Mouse (Mus musculus) mouse embryonic stem cell (cell line): Measurements from ENCODE around the gene Fam234a.
"Not testable (repeated sequence)": the region's sequence is repeated elsewhere in the genome, so short reads cannot be mapped to it uniquely, and the experiment has no call there.

ENCODE experiments used
- in situ Hi-C, 2 experiments: fragments of 300-500 bp; cut with MboI; formaldehyde crosslinking; loops; 1 replicate in 1 of 2; 3 replicates in 1 of 2; pipeline ENCODE4 v1.14.3; 2019 to 2020; ENCODE audit warnings: low sequenced_read_pairs in 2 of 2, low pct_unique_long_range_greater_than_20kb in 1 of 2, mixed read lengths in 1 of 2; ENCODE audit not compliant: unreplicated experiment in 1 of 2

Gene Fam234a

DNA sequence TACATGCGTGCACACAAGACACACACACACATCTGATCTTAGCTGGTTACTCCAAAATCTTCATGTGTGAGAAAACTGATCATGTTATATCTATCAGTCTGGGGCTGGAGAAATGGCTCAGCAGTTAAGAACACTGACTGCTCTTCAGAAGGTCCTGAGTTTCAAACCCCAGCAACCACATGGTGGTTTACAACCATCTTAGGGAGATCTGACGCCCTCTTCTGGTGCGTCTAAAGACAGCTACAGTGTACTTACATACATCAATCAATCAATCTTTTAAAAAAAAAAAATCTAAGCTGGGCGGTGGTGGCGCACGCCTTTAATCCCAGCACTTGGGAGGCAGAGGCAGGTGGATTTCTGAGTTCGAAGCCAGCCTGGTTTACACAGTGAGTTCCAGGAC lies 52.6 kb downstream of the Fam234a start:
- in situ Hi-C loops = not testable (repeated sequence)

DNA sequence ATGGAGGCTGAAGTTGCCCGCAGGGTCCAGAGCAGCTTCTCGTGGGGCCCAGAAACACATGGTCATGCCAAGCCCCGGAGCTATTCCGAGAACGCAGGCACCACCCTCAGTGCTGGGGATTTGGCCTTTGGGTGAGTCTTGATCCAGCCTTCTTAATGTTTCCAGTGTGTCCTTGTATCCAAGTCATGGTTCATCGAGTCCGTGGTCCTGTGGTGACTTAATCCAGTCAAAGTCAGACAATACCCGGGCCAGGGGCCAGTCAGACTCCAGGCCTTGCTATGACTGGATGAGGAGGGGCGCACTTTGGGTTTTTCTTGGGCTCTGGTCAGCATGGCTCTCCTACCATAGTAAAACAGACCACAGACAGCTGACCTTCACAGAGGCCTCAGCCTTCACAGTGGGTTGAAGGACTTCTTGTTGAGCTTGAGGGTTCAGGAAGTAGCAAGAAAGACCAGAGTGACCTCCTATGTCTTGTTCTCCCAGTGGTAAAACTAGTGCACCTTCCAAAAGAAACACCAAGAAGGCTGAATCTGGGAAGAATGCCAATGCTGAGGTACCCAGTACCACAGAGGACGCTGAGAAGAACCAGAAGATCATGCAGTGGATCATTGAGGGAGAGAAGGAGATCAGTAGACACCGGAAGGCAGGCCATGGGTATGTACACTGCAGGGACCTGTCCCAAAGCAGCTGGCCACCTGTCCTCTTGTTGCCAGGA lies 55.8 kb downstream of the Fam234a start:
- in situ Hi-C loops = no loop called here

DNA sequence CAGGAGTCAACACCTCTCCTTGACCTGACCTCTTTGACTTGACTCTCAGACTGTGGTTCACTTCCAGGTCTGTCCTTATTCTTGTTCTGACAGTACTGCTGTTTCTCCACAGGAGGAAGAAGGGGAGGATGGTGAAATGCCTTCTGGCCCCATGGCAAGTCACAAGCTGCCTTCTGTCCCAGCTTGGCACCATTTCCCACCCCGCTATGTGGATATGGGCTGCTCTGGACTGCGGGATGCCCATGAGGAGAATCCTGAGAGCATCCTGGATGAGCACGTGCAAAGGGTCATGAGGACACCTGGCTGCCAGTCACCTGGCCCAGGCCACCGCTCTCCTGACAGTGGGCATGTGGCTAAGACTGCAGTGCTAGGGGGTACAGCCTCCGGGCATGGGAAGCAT lies 56.5 kb downstream of the Fam234a start:
- in situ Hi-C loops = no loop called here

DNA sequence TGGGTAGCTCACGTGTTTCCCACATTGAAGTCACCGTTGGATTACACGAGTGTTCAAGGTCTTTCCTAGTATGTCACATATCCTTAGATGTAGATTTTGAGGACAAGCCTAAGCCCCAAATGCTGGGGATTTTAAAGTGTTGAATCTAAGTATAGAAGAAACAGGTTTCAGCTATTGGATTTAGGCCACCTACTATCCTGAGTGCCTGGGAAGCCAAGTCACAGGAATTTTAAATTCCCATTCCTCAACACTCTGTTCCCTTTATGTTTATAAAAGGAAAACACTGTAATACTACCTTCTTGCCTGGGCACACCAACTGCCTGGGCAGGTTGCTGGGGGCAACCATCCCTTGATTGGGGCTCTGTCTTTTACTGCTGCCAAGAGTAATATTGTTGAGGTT lies 62.9 kb downstream of the Fam234a start:
- in situ Hi-C loops = no loop called here

DNA sequence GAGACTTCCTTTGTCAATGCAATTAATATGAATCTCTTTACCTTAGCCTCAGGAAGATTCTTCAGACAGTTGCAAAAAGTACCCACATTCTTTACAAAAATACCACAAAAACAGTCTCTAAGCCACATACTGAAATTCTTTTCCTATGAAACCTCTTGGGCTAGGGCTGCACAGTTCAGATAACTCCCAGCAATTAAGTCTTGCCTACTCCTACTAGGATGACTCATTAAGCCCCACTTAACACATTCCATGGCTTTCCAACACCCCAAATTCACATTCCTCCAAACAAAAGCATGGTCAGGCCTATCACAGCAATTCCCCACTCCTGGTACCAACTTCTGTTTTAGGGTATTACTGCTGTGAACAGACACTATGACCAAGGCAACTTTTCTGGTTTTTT lies 65.4 kb downstream of the Fam234a start:
- in situ Hi-C loops = no loop called here

DNA sequence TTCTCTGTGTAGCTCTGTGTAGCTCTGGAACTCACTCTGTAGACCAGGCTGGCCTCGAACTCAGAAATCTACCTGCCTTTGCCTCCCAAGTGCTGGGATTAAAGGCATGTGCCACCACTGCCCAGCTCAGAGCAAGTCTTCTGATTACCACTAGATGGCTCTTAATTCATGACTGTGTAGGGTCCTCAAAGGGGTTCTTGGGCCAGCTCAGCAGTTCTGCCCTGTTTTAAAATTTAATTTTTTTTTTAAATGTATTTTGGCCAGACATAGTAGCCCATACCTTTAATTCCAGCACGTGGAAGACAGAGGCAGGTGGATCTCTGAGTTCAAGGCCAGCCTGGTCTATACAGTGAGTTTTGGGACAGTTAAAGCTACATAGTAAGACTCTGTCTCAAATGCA lies 68.8 kb downstream of the Fam234a start:
- in situ Hi-C loops = not testable (repeated sequence)

DNA sequence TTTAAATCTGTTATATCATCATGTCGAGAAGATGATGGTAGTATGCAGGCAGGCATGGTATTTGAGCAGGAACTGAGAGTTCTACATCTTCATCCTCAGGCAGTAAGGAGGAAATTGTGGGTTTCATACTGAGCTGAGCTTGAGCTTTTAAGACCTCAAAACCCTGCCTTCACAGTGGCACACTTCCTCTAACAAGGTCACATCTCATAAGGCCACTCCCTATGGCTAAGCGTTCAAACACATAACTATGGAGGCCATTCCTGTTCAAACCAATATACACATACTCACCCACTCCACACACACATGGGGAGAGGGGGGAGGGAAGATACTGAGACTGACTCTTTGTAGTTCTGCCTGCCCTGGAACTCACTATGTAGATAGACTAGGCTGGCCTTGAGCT lies 76.0 kb downstream of the Fam234a start:
- in situ Hi-C loops = no loop called here

DNA sequence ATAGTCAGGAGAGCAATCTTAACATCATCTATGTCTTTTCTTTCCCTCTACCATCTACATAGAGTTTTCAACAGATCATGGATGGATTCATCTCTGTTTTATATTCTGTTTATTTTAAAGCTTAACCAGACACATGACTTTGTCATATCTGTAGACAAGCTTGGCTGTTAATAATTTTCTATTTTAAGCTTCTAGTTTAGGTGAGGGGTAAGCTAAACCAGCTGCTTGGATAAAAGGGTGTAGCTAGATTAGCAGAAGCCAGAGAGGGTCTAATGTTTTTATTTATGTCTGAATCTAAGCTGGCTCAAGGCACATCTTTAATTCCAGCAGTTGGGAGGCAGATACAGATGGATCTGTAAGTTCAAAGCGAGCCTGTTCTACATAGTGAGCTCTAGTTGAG lies 81.3 kb downstream of the Fam234a start:
- in situ Hi-C loops = no loop called here
